Mouse (Mus musculus): Measurements from ENCODE around the gene Cyfip2. TPM values are rescaled to one million over a fixed set of nuclear protein-coding genes. Genes with fewer than 3 reads are reported as not detected.
A peak's percentile ranks its signal among the peaks of the same experiment; 100 is the strongest.

The Cyfip2 gene
- polyA plus RNA-seq, 1 experiment from 2014 or later, result 117 TPM

DNA sequence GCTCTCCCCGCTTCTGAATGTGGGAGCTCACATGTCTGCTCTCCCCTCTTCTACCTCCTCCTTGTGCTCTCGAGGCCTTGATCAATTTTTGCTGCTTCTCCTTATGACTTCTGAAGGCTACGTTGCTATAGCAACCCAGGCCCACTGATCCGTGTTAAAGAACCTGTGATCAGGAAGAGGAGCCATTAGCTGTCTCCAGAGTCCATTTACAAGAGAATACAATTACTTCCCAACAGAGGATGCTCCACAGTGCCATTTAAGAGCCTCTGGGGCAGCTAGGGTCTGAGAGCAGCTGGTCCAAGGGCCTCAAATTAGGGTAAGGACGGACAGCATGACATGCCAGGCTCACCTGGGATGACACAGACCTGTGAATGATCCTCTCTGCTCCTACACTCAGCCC, 94.1 kb downstream of the Cyfip2 start:
- WGBS, result 15% methylated on average over 5 of the region's 5 CpGs
- ATAC-seq (ENCODE audit: low FRiP score) (peak; percentile 70), DNase-seq (ENCODE audit: low spot score) (peak; percentile 71)
- H3K4me2 ChIP-seq (replicated peaks), result peak overlapping the region; percentile 2; the same call in 1 of the 2 replicates
- peak overlapping the region; percentile 35; the same call in 1 of the 2 replicates for H3K9ac ChIP-seq
- peaks cover 25% of the 10 kb centered on the region for H3K4me1 ChIP-seq (replicated peaks; ENCODE audit: control insufficient read depth, insufficient read depth, low read length)
- no peak overlapping the region for H3K4me3 ChIP-seq (replicated peaks; ENCODE audit: low read length)
- peak overlapping the region; percentile 91 for H3K27ac ChIP-seq
- peaks cover 35% of the 10 kb centered on the region for H3K36me3 ChIP-seq (replicated peaks; ENCODE audit: control insufficient read depth, insufficient read depth)
- H3K27me3 ChIP-seq (ENCODE audit: control insufficient read depth, insufficient read depth, low read length), result no peaks in the 10 kb centered on the region
- no peaks in the 10 kb centered on the region for H3K9me3 ChIP-seq (ENCODE audit: control insufficient read depth, low read length)

DNA sequence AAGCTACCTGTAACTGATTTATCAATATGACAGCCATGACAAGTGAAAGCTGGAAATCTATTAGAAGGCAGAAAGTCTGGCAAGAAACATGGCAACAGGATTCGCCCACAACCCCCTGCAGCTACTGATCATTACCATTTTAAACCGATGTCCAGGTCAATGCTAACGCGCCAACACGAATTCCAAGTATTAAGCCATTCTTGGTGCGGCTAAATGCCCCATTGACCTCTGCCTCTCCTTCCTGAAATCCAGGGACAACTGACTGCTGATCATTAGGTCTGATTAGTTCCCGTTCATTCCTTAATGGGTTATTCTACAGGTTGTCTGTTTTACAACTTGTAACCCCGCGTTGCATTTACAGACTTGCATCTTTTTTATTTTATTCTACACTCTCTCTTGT, 95.0 kb downstream of the Cyfip2 start:
- H3K27ac ChIP-seq, result peak overlapping the region; percentile 91
- no peak overlapping the region for H3K9ac ChIP-seq
- no peak for DNase-seq (ENCODE audit: low spot score)
- H3K4me3 ChIP-seq (replicated peaks; ENCODE audit: low read length), result no peak overlapping the region
- H3K4me2 ChIP-seq (replicated peaks), result no peak overlapping the region
- peaks cover 38% of the 10 kb centered on the region for H3K36me3 ChIP-seq (replicated peaks; ENCODE audit: control insufficient read depth, insufficient read depth)
- H3K27me3 ChIP-seq (ENCODE audit: control insufficient read depth, insufficient read depth, low read length), result no peaks in the 10 kb centered on the region
- ATAC-seq (ENCODE audit: low FRiP score), result no peak
- WGBS, result 69% methylated on average over 9 of the region's 9 CpGs
- no peaks in the 10 kb centered on the region for H3K9me3 ChIP-seq (ENCODE audit: control insufficient read depth, low read length)
- H3K4me1 ChIP-seq (replicated peaks; ENCODE audit: control insufficient read depth, insufficient read depth, low read length), result peaks cover 25% of the 10 kb centered on the region

DNA sequence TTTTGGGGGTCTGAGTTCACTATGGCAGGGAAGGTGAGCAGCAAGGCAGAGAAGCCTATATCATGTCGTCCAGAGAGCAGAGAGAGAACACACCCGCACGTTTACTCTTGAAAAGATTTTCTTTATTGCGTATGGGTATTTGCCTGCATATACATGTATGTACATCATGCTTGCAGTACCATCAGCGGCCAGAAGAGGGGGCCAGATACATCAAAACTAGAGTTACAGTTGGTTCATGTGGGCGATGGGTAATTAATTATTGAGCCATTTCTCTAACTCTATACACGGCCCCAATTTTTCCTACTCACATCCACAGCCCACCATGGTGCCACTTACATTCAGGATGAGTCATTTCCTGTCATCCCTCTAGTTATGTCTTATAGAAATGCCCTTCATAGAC, 96.0 kb downstream of the Cyfip2 start:
- no peak overlapping the region for H3K9ac ChIP-seq
- H3K4me1 ChIP-seq (replicated peaks; ENCODE audit: control insufficient read depth, insufficient read depth, low read length), result peaks cover 25% of the 10 kb centered on the region
- peak overlapping the region; percentile 16; the same call in 1 of the 2 replicates for H3K27ac ChIP-seq
- no peak overlapping the region for H3K4me2 ChIP-seq (replicated peaks)
- ATAC-seq (ENCODE audit: low FRiP score) (no peak), DNase-seq (ENCODE audit: low spot score) (no peak)
- H3K9me3 ChIP-seq (ENCODE audit: control insufficient read depth, low read length), result no peaks in the 10 kb centered on the region
- H3K4me3 ChIP-seq (replicated peaks; ENCODE audit: low read length), result no peak overlapping the region
- WGBS, result 68% methylated on average over 7 of the region's 7 CpGs
- H3K36me3 ChIP-seq (replicated peaks; ENCODE audit: control insufficient read depth, insufficient read depth), result peaks cover 30% of the 10 kb centered on the region
- H3K27me3 ChIP-seq (ENCODE audit: control insufficient read depth, insufficient read depth, low read length), result no peaks in the 10 kb centered on the region

DNA sequence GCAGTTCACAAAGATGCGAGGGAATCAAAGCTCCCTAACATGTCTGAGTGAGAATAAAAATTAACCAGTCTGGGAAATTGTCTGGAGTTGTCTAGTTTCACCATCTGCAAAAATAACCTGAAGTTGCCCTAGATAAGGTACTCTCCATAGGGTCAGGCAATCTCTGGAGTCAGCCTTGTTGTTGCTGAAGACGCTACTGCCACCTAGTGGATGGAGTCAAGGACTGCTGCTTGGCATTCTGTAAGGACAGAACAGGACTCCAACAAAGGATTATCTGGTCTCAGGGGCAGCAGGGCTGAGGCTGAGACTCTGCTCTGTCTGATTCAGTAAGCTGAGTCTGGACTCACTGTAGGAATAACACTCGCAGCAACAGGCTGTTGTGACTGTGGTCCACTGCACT, 97.3 kb downstream of the Cyfip2 start:
- Histone ChIP-seq H3K27me3 (ENCODE audit: control insufficient read depth, insufficient read depth, low read length) (no peaks in the 10 kb centered on the region), H3K4me3 (replicated peaks; ENCODE audit: low read length) (no peak overlapping the region), H3K36me3 (replicated peaks; ENCODE audit: control insufficient read depth, insufficient read depth) (0 out of 2 replicates have a peak, but pooled peaks cover 19% of the 10 kb centered on the region), H3K4me2 (replicated peaks) (no peak overlapping the region), H3K9me3 (ENCODE audit: control insufficient read depth, low read length) (no peaks in the 10 kb centered on the region), H3K27ac (peak overlapping the region; percentile 68), H3K4me1 (replicated peaks; ENCODE audit: control insufficient read depth, insufficient read depth, low read length) (peaks cover 25% of the 10 kb centered on the region), H3K9ac (peak overlapping the region; percentile 12; the same call in 1 of the 2 replicates)
- 26% methylated on average over 3 of the region's 3 CpGs for WGBS
- DNase-seq (ENCODE audit: low spot score) (peak; percentile 95), ATAC-seq (ENCODE audit: low FRiP score) (peak; percentile 77)

DNA sequence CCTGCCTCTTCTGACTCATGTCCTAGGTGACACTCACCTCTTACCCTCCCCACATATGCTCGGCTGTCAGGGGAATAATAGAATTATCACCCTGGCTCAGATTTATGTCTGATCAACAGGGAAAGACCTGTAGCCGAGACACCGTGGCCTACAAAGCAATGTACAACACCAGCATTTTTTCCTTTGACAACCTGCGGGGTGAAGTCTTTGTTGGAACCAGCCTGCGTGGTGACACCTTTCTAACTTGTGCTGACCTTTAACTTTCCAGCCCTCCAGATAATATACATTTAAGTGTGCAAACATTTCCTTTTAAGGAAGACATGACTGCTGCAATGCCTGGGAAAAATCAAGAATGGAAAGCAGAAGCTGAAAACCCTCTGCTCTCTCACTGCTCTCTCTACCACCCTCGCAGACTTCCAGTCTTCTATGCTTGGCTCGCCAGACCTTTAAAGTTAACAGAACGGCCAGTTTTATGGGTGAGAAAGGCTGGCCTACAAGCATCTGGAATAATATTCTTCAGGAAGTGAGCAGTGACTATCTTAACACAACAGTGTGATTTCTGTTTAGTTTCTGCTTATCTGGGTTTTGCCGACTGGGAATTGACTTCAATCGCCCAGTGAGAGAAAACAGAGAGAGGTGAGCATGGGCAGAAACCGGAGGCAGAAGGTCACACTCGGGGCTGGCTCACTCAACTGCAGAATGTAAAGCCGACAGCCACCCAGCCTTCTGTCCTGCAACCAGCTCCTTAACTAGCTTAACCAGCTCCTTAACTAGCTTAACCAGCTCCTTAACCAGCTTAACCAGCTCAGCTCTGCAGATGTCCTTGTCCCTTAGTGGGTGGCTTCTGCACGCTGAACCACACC, 98.1 kb downstream of the Cyfip2 start:
- Histone ChIP-seq H3K9ac (no peak overlapping the region), H3K27ac (peak overlapping the region; percentile 59), H3K27me3 (ENCODE audit: control insufficient read depth, insufficient read depth, low read length) (no peaks in the 10 kb centered on the region), H3K9me3 (ENCODE audit: control insufficient read depth, low read length) (no peaks in the 10 kb centered on the region), H3K36me3 (replicated peaks; ENCODE audit: control insufficient read depth, insufficient read depth) (0 out of 2 replicates have a peak, but pooled peaks cover 19% of the 10 kb centered on the region), H3K4me1 (replicated peaks; ENCODE audit: control insufficient read depth, insufficient read depth, low read length) (peaks cover 24% of the 10 kb centered on the region), H3K4me3 (replicated peaks; ENCODE audit: low read length) (no peak overlapping the region), H3K4me2 (replicated peaks) (no peak overlapping the region)
- DNase-seq (ENCODE audit: low spot score) (no peak), ATAC-seq (ENCODE audit: low FRiP score) (no peak)
- 75% methylated on average over 14 of the region's 14 CpGs for WGBS

DNA sequence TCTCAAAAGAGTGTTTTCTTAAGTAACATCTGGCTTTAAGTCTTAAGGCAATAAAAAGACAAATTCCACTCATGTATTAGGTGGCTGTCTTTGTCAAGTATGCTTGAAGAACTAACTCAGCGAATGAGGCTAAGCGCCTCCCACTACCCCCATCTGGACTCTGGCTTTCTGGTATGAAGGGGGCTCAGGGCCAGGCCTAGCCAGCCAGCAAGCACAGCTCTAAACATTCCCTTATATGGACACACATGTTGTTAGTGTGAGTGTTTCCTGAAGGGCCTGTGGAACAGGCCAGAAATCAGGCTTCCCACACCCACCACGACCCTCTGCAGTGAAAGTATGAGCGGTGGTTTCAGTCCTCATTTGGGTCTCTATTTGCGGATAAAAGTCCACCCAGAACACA, 98.8 kb downstream of the Cyfip2 start:
- no peak overlapping the region for H3K9ac ChIP-seq
- no peaks in the 10 kb centered on the region for H3K9me3 ChIP-seq (ENCODE audit: control insufficient read depth, low read length)
- H3K27ac ChIP-seq, result no peak overlapping the region
- no peak overlapping the region for H3K4me3 ChIP-seq (replicated peaks; ENCODE audit: low read length)
- 90% methylated on average over 5 of the region's 5 CpGs for WGBS
- DNase-seq (ENCODE audit: low spot score) (no peak), ATAC-seq (ENCODE audit: low FRiP score) (no peak)
- peaks cover 23% of the 10 kb centered on the region for H3K36me3 ChIP-seq (replicated peaks; ENCODE audit: control insufficient read depth, insufficient read depth)
- H3K4me1 ChIP-seq (replicated peaks; ENCODE audit: control insufficient read depth, insufficient read depth, low read length), result peaks cover 17% of the 10 kb centered on the region
- no peaks in the 10 kb centered on the region for H3K27me3 ChIP-seq (ENCODE audit: control insufficient read depth, insufficient read depth, low read length)
- no peak overlapping the region for H3K4me2 ChIP-seq (replicated peaks)

DNA sequence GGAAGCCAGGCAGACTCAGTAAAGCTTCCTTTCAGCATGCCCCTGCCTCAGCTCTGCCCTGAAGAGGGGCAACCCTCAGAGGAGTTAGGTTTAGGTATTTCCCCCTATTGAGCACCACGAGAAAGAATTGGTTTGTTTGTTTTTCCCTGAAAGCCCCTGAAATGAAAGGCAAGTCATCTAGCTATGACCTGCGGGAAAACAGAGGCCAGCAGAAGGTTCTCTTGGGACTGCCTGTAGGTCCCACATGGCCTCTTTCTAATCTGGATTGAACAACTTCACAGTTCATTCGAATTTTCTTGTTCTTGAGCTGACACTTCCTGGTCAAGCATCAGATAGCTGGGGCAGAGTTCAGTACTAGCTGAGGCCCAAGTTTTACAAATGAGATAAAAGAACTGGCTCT, 100.8 kb downstream of the Cyfip2 start:
- H3K4me2 ChIP-seq (replicated peaks), result no peak overlapping the region
- no peak overlapping the region for H3K4me3 ChIP-seq (replicated peaks; ENCODE audit: low read length)
- WGBS, result 33% methylated on average over 3 of the region's 3 CpGs
- H3K36me3 ChIP-seq (replicated peaks; ENCODE audit: control insufficient read depth, insufficient read depth), result peaks cover 42% of the 10 kb centered on the region
- no peak for ATAC-seq (ENCODE audit: low FRiP score)
- no peak for DNase-seq (ENCODE audit: low spot score)
- H3K27me3 ChIP-seq (ENCODE audit: control insufficient read depth, insufficient read depth, low read length), result no peaks in the 10 kb centered on the region
- H3K27ac ChIP-seq, result no peak overlapping the region
- H3K9me3 ChIP-seq (ENCODE audit: control insufficient read depth, low read length), result no peaks in the 10 kb centered on the region
- no peak overlapping the region for H3K9ac ChIP-seq
- peaks cover 4% of the 10 kb centered on the region; the same call in 1 of the 2 replicates for H3K4me1 ChIP-seq (replicated peaks; ENCODE audit: control insufficient read depth, insufficient read depth, low read length)

DNA sequence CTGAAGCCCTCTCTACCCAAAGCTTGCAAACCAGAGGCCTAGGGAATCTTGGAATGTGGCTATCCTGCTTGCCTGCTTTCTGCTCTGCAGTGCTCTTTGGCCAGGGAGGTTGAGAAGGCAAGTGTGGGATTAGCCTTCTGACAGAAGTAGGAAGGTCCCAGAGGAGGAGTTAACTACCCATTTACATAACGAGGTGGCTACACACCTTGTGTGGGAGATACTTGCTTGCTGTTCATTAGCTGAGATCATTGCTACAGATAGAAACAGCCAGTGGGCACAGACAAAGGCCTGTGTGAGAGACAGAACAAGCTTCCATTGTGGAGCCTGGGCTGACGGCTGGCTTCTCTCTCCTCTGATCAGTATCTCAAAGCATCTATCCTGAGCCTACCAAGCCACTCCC, 102.8 kb downstream of the Cyfip2 start:
- H3K4me3 ChIP-seq (replicated peaks; ENCODE audit: low read length), result no peak overlapping the region
- H3K4me2 ChIP-seq (replicated peaks), result no peak overlapping the region
- peaks cover under 1% of the 10 kb centered on the region; the same call in 1 of the 2 replicates for H3K4me1 ChIP-seq (replicated peaks; ENCODE audit: control insufficient read depth, insufficient read depth, low read length)
- H3K27me3 ChIP-seq (ENCODE audit: control insufficient read depth, insufficient read depth, low read length), result no peaks in the 10 kb centered on the region
- no peak for ATAC-seq (ENCODE audit: low FRiP score)
- no peak overlapping the region for H3K27ac ChIP-seq
- H3K9me3 ChIP-seq (ENCODE audit: control insufficient read depth, low read length), result no peaks in the 10 kb centered on the region
- WGBS, result 37% methylated on average over 2 of the region's 2 CpGs
- DNase-seq (ENCODE audit: low spot score), result no peak
- H3K9ac ChIP-seq, result no peak overlapping the region
- H3K36me3 ChIP-seq (replicated peaks; ENCODE audit: control insufficient read depth, insufficient read depth), result peaks cover 62% of the 10 kb centered on the region

DNA sequence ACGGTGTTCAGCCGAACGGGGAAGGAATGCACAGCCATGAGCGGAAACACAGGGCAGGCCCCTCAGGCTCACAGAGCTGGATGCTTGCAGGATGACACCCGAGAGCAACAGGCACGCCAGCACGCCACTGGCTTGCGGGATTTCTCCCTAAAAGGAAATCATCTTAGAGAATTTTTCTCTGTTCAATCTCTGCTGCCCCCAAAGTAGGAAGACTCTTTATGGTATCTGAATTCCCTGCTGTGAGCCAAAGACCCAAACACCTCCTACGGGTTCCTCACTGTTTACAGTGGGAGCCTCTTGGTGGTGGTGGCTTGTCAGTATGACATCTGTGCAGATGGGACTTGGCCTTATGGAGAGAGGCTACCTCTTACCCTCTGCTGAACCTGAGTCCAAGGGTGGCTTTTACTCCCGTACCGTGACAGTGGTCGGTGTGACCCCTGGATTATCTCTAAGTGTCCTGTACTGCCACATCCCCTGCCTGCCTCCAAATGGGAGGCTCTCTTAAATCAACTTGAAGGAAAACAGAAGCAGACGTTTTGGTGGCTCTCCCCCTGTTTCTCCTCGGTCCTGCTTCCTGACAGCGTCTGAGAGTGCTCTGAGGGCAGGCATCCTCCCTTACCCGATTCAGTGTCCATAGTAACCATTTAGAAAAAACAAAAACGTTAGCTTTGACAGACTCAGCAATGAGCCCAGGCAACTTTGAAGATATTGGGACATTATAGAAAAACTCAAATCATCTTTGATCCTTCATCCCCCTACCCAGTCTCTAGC, 106.8 kb downstream of the Cyfip2 start:
- Histone ChIP-seq H3K9ac (no peak overlapping the region), H3K4me2 (replicated peaks) (no peak overlapping the region), H3K27me3 (ENCODE audit: control insufficient read depth, insufficient read depth, low read length) (no peaks in the 10 kb centered on the region), H3K4me1 (replicated peaks; ENCODE audit: control insufficient read depth, insufficient read depth, low read length) (no peaks in the 10 kb centered on the region), H3K36me3 (replicated peaks; ENCODE audit: control insufficient read depth, insufficient read depth) (peaks cover 80% of the 10 kb centered on the region), H3K9me3 (ENCODE audit: control insufficient read depth, low read length) (no peaks in the 10 kb centered on the region), H3K4me3 (replicated peaks; ENCODE audit: low read length) (no peak overlapping the region), H3K27ac (no peak overlapping the region)
- WGBS, result 73% methylated on average over 17 of the region's 17 CpGs
- ATAC-seq (ENCODE audit: low FRiP score) (no peak), DNase-seq (ENCODE audit: low spot score) (no peak)
